Comparison of ENCODE assay signal across 11 mouse cellular contexts in genomic region chr8:47889936-47890813, GRCm38 (mm10).
DNase-seq lines count a peak whose midpoint lies in the region; ATAC-seq lines count a peak whose summit lies in the region.
"Had no signal": no experiment of that assay in that cellular context is flagged by ENCODE, and none has a peak within 500 bp of the region (broad histone marks: within the 10 kb centered on the region; RNA-seq: fewer than 3 reads in every experiment).

No protein-coding gene starts in this region.

- no peaks in the 10 kb centered on the region for H3K9me3 ChIP-seq in heart, embryonic 11.5 days (replicated peaks; ENCODE audit: control insufficient read depth, low read length)
- H3K9me3 ChIP-seq in hindbrain, embryonic 14.5 days (ENCODE audit: control insufficient read depth, low read length): no peaks in the 10 kb centered on the region
- no peaks in the 10 kb centered on the region for H3K9me3 ChIP-seq in neural tube, embryonic 14.5 days (ENCODE audit: control insufficient read depth, low read length)

- no peak for DNase-seq in heart, postnatal 14 days
- peak; percentile 44 to 53 for DNase-seq in right cerebral cortex, postnatal 10 days (ENCODE audit: low spot score in 2 of 2)
- DNase-seq in right cerebral cortex, postnatal 14 days: no peak
- DNase-seq in hindbrain, embryonic 14.5 days (ENCODE audit: low spot score): no peak
- no peak for DNase-seq in spleen, postnatal 10 days (ENCODE audit: low spot score in 2 of 2)
- no peak for DNase-seq in thymus, adult 18-20 months
- DNase-seq: kidney, adult 11 months; lung, embryonic 14.5 days; thymus, postnatal 36 days had no signal

- 35% methylated on average over 23 of the region's 23 CpGs for WGBS in heart, embryonic 11.5 days (ENCODE audit: insufficient replicate concordance)
- WGBS in hindbrain, embryonic 14.5 days: 49% methylated on average over 23 of the region's 23 CpGs
- WGBS in neural tube, embryonic 14.5 days: 66% methylated on average over 23 of the region's 23 CpGs

- H3K27ac ChIP-seq in heart, embryonic 11.5 days (ENCODE audit: low read depth, low read length): peak overlapping the region; percentile 41
- 0 out of 2 replicates have a peak overlapping the region, but pooled peaks have one; percentile 10 for H3K27ac ChIP-seq in hindbrain, embryonic 14.5 days
- no peak overlapping the region for H3K27ac ChIP-seq in neural tube, embryonic 14.5 days (ENCODE audit: low read depth, low read length)

- no peak overlapping the region for H3K4me3 ChIP-seq in heart, embryonic 11.5 days (ENCODE audit: low read depth, low read length)
- no peak overlapping the region for H3K4me3 ChIP-seq in hindbrain, embryonic 14.5 days (replicated peaks; ENCODE audit: low read length)
- no peak overlapping the region for H3K4me3 ChIP-seq in neural tube, embryonic 14.5 days (ENCODE audit: low read depth, low read length)

- H3K4me2 ChIP-seq in heart, embryonic 11.5 days: peak overlapping the region; percentile 54
- peak overlapping the region; percentile 15; the same call in 1 of the 2 replicates for H3K4me2 ChIP-seq in hindbrain, embryonic 14.5 days (replicated peaks)
- no peak overlapping the region for H3K4me2 ChIP-seq in neural tube, embryonic 14.5 days (ENCODE audit: low read depth, low read length)
- H3K4me2 ChIP-seq: lung, embryonic 14.5 days had no signal

- intact Hi-C loops in heart, postnatal 14 days (cut with DNase I): loop anchor here (5.0 kb wide), 1 partner anchor 42 kb away; no protein-coding TSS in a partner anchor

- no peaks in the 10 kb centered on the region for H3K27me3 ChIP-seq in heart, embryonic 11.5 days (ENCODE audit: control insufficient read depth, insufficient read depth, low read length)
- no peaks in the 10 kb centered on the region for H3K27me3 ChIP-seq in hindbrain, embryonic 14.5 days (ENCODE audit: control insufficient read depth, insufficient read depth, low read length)
- H3K27me3 ChIP-seq in neural tube, embryonic 14.5 days (ENCODE audit: control insufficient read depth, insufficient read depth, low read length): no peaks in the 10 kb centered on the region

- ATAC-seq in heart, embryonic 11.5 days (replicated peaks; ENCODE audit: insufficient number of reproducible peaks, low FRiP score, low TSS enrichment): no peak; the same call in 1 of the 2 replicates
- peak; percentile 57; the same call in 1 of the 2 replicates for ATAC-seq in hindbrain, embryonic 14.5 days (ENCODE audit: low FRiP score)
- ATAC-seq in neural tube, embryonic 14.5 days (ENCODE audit: low read depth): peak; percentile 67; the same call in 1 of the 2 replicates

- peaks cover 50% of the 10 kb centered on the region for H3K4me1 ChIP-seq in heart, embryonic 11.5 days (ENCODE audit: control insufficient read depth, insufficient read depth, low read length)
- H3K4me1 ChIP-seq in hindbrain, embryonic 14.5 days (replicated peaks; ENCODE audit: control insufficient read depth, insufficient read depth, low read length): peaks cover 7% of the 10 kb centered on the region; the same call in 1 of the 2 replicates
- H3K4me1 ChIP-seq in neural tube, embryonic 14.5 days (ENCODE audit: control insufficient read depth, insufficient read depth, low read length): 0 out of 2 replicates have a peak, but pooled peaks cover 2% of the 10 kb centered on the region

- H3K36me3 ChIP-seq in heart, embryonic 11.5 days (ENCODE audit: control insufficient read depth, insufficient read depth, low read length): peaks cover 3% of the 10 kb centered on the region
- H3K36me3 ChIP-seq in hindbrain, embryonic 14.5 days (replicated peaks; ENCODE audit: control insufficient read depth, insufficient read depth): no peaks in the 10 kb centered on the region
- no peaks in the 10 kb centered on the region for H3K36me3 ChIP-seq in neural tube, embryonic 14.5 days (ENCODE audit: control insufficient read depth, insufficient read depth, low read length)

- H3K9ac ChIP-seq in heart, embryonic 11.5 days (ENCODE audit: low read depth, low read length): peak overlapping the region; percentile 28; the same call in 1 of the 2 replicates
- no peak overlapping the region for H3K9ac ChIP-seq in hindbrain, embryonic 14.5 days
- H3K9ac ChIP-seq in neural tube, embryonic 14.5 days (replicated peaks; ENCODE audit: low read depth, low read length): no peak overlapping the region
- H3K9ac ChIP-seq: lung, embryonic 14.5 days had no signal

Comparison
In these comparisons a context has a peak if more than half of its experiments do, and no peak if none do; other contexts are left out.
1. DNase-seq: peak in right cerebral cortex, postnatal 10 days (2 of 2); none in heart, postnatal 14 days (0 of 2), right cerebral cortex, postnatal 14 days (single experiment), hindbrain, embryonic 14.5 days (single experiment), spleen, postnatal 10 days (0 of 2) and thymus, adult 18-20 months (0 of 2).